Mouse (Mus musculus) liver, adult 2 months (tissue): ENCODE measurements around the gene Gid8. TPM values are rescaled to one million over a fixed set of nuclear protein-coding genes. Genes with fewer than 3 reads are reported as not detected.
"Not testable (repeated sequence)": the region's sequence is repeated elsewhere in the genome, so short reads cannot be mapped to it uniquely, and the experiment has no call there.

Source experiments
- DNase-seq: peaks from one replicate; pipeline ENCODE4 v3.0.0-alpha.2; 2011; ENCODE audit warnings: low read depth, low spot score; ENCODE audit errors: extremely low read depth
- H3K27ac ChIP-seq: fragments of 200-500 bp; replicated peaks from 2 replicates; pipeline ENCODE4 v1.5.1; 2012; ENCODE audit warnings: low read depth, mild to moderate bottlenecking, control low read depth, inconsistent platforms, low read length; ENCODE audit not compliant: insufficient read depth
- H3K27me3 ChIP-seq: fragments of 200-500 bp; 2 replicates; pipeline ENCODE4 v1.6.1; 2012; ENCODE audit warnings: mild to moderate bottlenecking, moderate library complexity, low read length, inconsistent platforms; ENCODE audit not compliant: control insufficient read depth, insufficient read depth
- H3K36me3 ChIP-seq: fragments of 200-500 bp; 2 replicates; pipeline ENCODE4 v1.6.1; 2012; ENCODE audit warnings: low read length, inconsistent platforms; ENCODE audit not compliant: control insufficient read depth, insufficient read depth
- H3K4me1 ChIP-seq: fragments of 200-500 bp; 2 replicates; pipeline ENCODE4 v1.6.1; 2011; ENCODE audit warnings: low read length; ENCODE audit not compliant: control insufficient read depth, insufficient read depth
- H3K4me3 ChIP-seq: fragments of 200-500 bp; 2 replicates; pipeline ENCODE4 v1.5.1; 2011; ENCODE audit warnings: low read depth, mild to moderate bottlenecking, control low read depth, low read length, moderate library complexity; ENCODE audit not compliant: insufficient read depth
- H3K79me2 ChIP-seq: fragments of 200-500 bp; 2 replicates; pipeline ENCODE4 v1.6.1; 2012; ENCODE audit warnings: inconsistent platforms, mild to moderate bottlenecking, low read length, moderate library complexity; ENCODE audit not compliant: control insufficient read depth, insufficient read depth
- H3K9ac ChIP-seq: fragments of 200-500 bp; 2 replicates; pipeline ENCODE4 v1.6.1; 2012; ENCODE audit warnings: low read depth, mild to moderate bottlenecking, control low read depth, inconsistent platforms, low read length
- CTCF ChIP-seq: fragments of 200-500 bp; IDR thresholded peaks from 2 replicates; pipeline ENCODE4 v1.5.1; 2011; ENCODE audit warnings: low read depth, low read length, control low read depth
- POLR2A ChIP-seq: fragments of 200-500 bp; IDR thresholded peaks from 2 replicates; pipeline ENCODE4 v1.6.1; 2011; ENCODE audit warnings: low read length, control low read depth; ENCODE audit not compliant: insufficient read depth; ENCODE audit errors: extremely low read depth
- WGBS: fragments of 180-500 bp; shearing (Covaris S2); methylation state at CpG from one replicate; pipeline ENCODE4 v1.1.7; 2018; 5-methylcytosine and 5-hydroxymethylcytosine counted together
- polyA plus RNA-seq: library from polyadenylated mRNA; depleted of rRNA; stranded (reverse); fragments of >200 nt; gene quantifications from 2 replicates; pipeline ENCODE4 v1.2.3, GENCODE M21; 2012
- total RNA-seq: library from RNA; depleted of rRNA; stranded (reverse); fragments of >200 nt; gene quantifications from 2 replicates; pipeline ENCODE4 v1.2.3, GENCODE M21; 2014

The Gid8 gene
- total and polyA plus RNA-seq, 2 experiments, result 23.6 to 54.7 TPM

DNA sequence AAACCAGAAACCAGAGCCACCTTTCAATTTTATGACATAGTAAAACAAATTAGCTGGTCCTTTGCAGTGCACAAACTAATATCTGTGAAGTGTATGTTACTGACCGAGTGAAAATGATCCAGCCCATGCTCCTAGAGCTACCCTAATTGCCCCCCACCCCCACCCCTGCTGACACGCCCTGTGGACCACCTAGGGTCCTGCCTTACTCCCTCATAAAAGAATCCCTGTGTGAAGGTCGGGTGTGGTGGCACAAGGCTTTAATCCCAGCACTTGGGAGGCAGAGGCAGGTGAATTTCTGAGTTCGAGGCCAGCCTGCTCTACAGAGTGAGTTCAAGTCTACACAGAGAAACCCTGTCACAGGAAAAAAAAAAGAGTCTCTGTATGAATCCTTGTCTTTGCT, 1.6 kb downstream of the Gid8 start:
- no peak overlapping the region; the same call in 1 of the 2 replicates for H3K9ac ChIP-seq
- TF ChIP-seq POLR2A (no peak), CTCF (no peak)
- WGBS, result 75% methylated on average over 4 of the region's 4 CpGs
- H3K4me3 ChIP-seq, result no peak overlapping the region; the same call in 1 of the 2 replicates
- no peak overlapping the region for H3K27ac ChIP-seq
- H3K27me3 ChIP-seq, result no peaks in the 10 kb centered on the region
- DNase-seq, result no peak
- H3K36me3 ChIP-seq, result peaks cover 13% of the 10 kb centered on the region
- H3K79me2 ChIP-seq, result peaks cover 26% of the 10 kb centered on the region; the same call in 1 of the 2 replicates
- peaks cover 10% of the 10 kb centered on the region for H3K4me1 ChIP-seq

DNA sequence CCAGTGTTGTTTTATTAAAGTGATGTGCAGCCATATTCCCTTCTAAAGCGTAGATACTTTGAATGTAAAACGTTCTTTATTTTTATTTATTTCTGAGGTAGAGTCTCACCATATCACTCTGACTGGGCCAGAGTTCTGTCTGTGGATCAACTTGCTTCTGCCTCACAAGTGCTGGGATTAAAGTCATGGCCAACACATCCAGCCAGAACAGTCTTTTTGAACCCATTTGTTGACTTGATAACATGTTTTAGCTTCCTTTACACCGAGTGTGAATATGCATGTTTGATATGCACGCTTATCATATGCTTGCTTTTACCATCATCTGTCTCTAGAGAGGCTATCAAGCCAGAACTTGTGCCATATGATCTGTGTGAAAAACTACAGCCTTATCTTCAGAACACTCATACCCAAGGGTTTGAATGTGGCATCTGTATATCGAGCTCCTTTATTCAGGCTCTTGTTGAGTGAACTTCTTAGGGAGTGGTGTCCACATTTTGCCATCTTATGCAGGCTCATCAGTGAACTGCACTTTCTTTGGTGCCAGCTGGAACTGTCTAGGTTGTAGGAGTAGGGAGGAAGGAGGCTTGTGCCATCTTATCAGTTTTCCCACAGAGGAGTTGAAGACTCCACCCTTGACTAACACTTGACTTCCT, 2.2 kb downstream of the Gid8 start:
- TF ChIP-seq CTCF, result no peak
- TF ChIP-seq POLR2A, result no peak
- no peak overlapping the region for H3K4me3 ChIP-seq
- no peak overlapping the region for H3K9ac ChIP-seq
- H3K27me3 ChIP-seq, result no peaks in the 10 kb centered on the region
- no peak overlapping the region for H3K27ac ChIP-seq
- H3K36me3 ChIP-seq, result peaks cover 19% of the 10 kb centered on the region
- no peak for DNase-seq
- peaks cover 9% of the 10 kb centered on the region for H3K4me1 ChIP-seq
- H3K79me2 ChIP-seq, result peaks cover 26% of the 10 kb centered on the region; the same call in 1 of the 2 replicates
- WGBS, result 86% methylated on average over 5 of the region's 5 CpGs

DNA sequence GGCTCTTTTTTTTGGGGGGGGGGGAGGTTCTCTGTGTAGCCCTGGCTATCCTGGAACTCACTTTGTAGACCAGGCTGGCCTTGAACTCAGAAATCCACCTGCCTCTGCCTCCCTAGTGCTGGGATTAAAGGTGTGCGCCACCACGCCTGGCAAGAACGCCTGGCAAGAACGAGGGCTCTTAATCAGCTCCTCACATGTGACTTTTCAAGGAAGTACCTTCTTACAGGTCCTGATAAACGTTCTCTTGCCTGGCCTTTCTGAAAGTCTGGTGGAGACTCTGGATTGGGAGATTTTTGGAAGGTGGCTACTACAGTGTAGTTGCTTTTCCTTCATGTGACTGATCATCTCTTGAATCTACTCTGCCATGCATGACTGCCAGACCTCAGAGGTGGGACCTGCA, 12.8 kb downstream of the Gid8 start:
- peaks cover 38% of the 10 kb centered on the region for H3K36me3 ChIP-seq
- H3K79me2 ChIP-seq, DNase-seq, H3K27me3 ChIP-seq, H3K27ac ChIP-seq, H3K9ac ChIP-seq, H3K4me3 ChIP-seq: not testable (repeated sequence)
- 88% methylated on average over 5 of the region's 5 CpGs for WGBS
- H3K4me1 ChIP-seq, result peaks cover 11% of the 10 kb centered on the region; the same call in 1 of the 2 replicates

GRCm38 (mm10) chr2:180723865-180724264, 13.9 kb downstream of the Gid8 start:
- TF ChIP-seq CTCF, result no peak
- no peak for TF ChIP-seq POLR2A
- H3K79me2 ChIP-seq, result peaks cover 2% of the 10 kb centered on the region; the same call in 1 of the 2 replicates
- WGBS, result 70% methylated on average over 2 of the region's 2 CpGs
- peaks cover 11% of the 10 kb centered on the region; the same call in 1 of the 2 replicates for H3K4me1 ChIP-seq
- no peak for DNase-seq
- H3K27ac ChIP-seq, result peak overlapping the region; percentile 97
- H3K4me3 ChIP-seq, result no peak overlapping the region
- H3K27me3 ChIP-seq, result no peaks in the 10 kb centered on the region
- H3K9ac ChIP-seq, result no peak overlapping the region
- peaks cover 32% of the 10 kb centered on the region for H3K36me3 ChIP-seq

- Histone ChIP-seq H3K9ac (peak within 1 kb of the TSS; percentile 72), H3K79me2 (peaks cover 2% of the 10 kb centered on the region; the same call in 1 of the 2 replicates), H3K27me3 (no peaks in the 10 kb centered on the region), H3K36me3 (peaks cover 26% of the 10 kb centered on the region), H3K4me3 (peak within 1 kb of the TSS; percentile 48), H3K4me1 (peaks cover 11% of the 10 kb centered on the region; the same call in 1 of the 2 replicates), H3K27ac (peak within 1 kb of the TSS; percentile 97)
- 2% methylated on average over 18 of the region's 18 CpGs for WGBS
- TF ChIP-seq CTCF, result no peak
- TF ChIP-seq POLR2A, result peak; percentile 36; the same call in 1 of the 2 replicates
- peak; percentile 88 for DNase-seq
Measured at GRCm38 (mm10) chr2:180724585-180725413, 14.9 kb downstream of the Gid8 start, which contains the start of gene Slc17a9. Slc17a9 (plus strand) TSS chr2:180725263.

DNA sequence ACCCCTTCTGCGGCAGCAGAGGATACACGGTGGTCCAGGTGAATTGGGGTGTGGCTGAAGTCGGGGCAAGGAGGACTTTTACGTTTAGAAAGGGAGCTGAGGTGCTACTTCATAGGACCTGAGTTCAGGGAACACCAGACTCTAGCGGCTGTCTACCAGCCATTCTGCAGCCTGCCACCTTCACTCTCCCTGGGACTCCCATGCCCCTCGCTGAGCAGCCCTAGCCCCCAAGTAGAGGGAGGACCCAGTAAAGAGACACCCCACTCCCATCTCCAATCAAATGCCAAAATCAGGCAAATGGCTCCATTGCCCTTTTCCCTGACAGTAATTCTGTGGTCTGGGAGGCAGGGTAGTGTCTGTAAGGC, 15.5 kb downstream of the Gid8 start:
- WGBS, result 2% methylated on average over 6 of the region's 6 CpGs
- Histone ChIP-seq H3K79me2 (peaks cover 2% of the 10 kb centered on the region; the same call in 1 of the 2 replicates), H3K9ac (peak overlapping the region; percentile 39), H3K36me3 (peaks cover 21% of the 10 kb centered on the region), H3K27ac (peak overlapping the region; percentile 42), H3K27me3 (no peaks in the 10 kb centered on the region), H3K4me1 (peaks cover 11% of the 10 kb centered on the region; the same call in 1 of the 2 replicates), H3K4me3 (peak overlapping the region; percentile 48)
- TF ChIP-seq POLR2A (no peak), CTCF (no peak)
- no peak for DNase-seq
